Mouse (Mus musculus) stomach, postnatal 0 days (tissue): ENCODE data around the gene Bst2. TPM values are rescaled to one million over a fixed set of nuclear protein-coding genes. Genes with fewer than 3 reads are reported as not detected.

Source experiments
- ATAC-seq: fragments of 200-750 bp; cut with Nextera tagmentation; 2 replicates; pipeline ENCODE4 v1.8.0; 2017; ENCODE audit not compliant: low FRiP score, low TSS enrichment
- DNase-seq: peaks from one replicate; pipeline ENCODE4 v3.0.0-alpha.2; 2016; ENCODE audit warnings: low spot score
- H3K27ac ChIP-seq: fragments of 300-500 bp; sonication (generic); replicated peaks from 2 replicates; pipeline ENCODE4 v1.5.1; 2014; ENCODE audit warnings: mild to moderate bottlenecking, control low read depth
- H3K27me3 ChIP-seq: fragments of 300-500 bp; sonication (generic); 2 replicates; pipeline ENCODE4 v1.6.1; 2014; ENCODE audit warnings: low read length; ENCODE audit not compliant: control insufficient read depth, insufficient read depth
- H3K36me3 ChIP-seq: fragments of 300-500 bp; sonication (generic); 2 replicates; pipeline ENCODE4 v1.6.1; 2014; ENCODE audit warnings: low read length, mixed read lengths; ENCODE audit not compliant: control insufficient read depth, insufficient read depth
- H3K4me1 ChIP-seq: fragments of 300-500 bp; sonication (generic); replicated peaks from 2 replicates; pipeline ENCODE4 v1.6.1; 2014; ENCODE audit warnings: antibody characterized with exemption; ENCODE audit not compliant: control insufficient read depth, insufficient read depth
- H3K4me2 ChIP-seq: fragments of 300-500 bp; sonication (generic); replicated peaks from 2 replicates; pipeline ENCODE4 v1.6.1; 2014; ENCODE audit warnings: low read depth, mild to moderate bottlenecking, control low read depth, moderate library complexity
- H3K4me3 ChIP-seq: fragments of 300-500 bp; sonication (generic); 2 replicates; pipeline ENCODE4 v1.5.1; 2014; ENCODE audit warnings: low read depth, low read length, control low read depth
- H3K9ac ChIP-seq: fragments of 300-500 bp; sonication (generic); 2 replicates; pipeline ENCODE4 v1.6.1; 2014; ENCODE audit warnings: mild to moderate bottlenecking, low read length, control low read depth, mixed read lengths
- H3K9me3 ChIP-seq: fragments of 300-500 bp; sonication (generic); 2 replicates; pipeline ENCODE4 v1.6.1; 2016; ENCODE audit warnings: low read length; ENCODE audit not compliant: control insufficient read depth
- CTCF ChIP-seq: IDR thresholded peaks from 2 replicates; pipeline ENCODE4 v1.5.1; 2016; ENCODE audit warnings: antibody characterized with exemption, low read depth, mild to moderate bottlenecking, moderate library complexity
- EP300 ChIP-seq: optimal IDR thresholded peaks from 2 replicates; pipeline ENCODE3; 2016; ENCODE audit warnings: antibody characterized with exemption
- WGBS: fragments of 180-500 bp; shearing (Covaris S2); extraction: QIAGEN DNeasy Blood & Tissue Kit; methylation state at CpG from one replicate; pipeline ENCODE4 v1.1.7; 2014; 5-methylcytosine and 5-hydroxymethylcytosine counted together
- polyA plus RNA-seq: library from polyadenylated mRNA; unstranded; fragments of >200 nt; fragmentation: Nextera tagmentation; extraction: Ambion mirVana; gene quantifications from 2 replicates; pipeline ENCODE4 v1.2.1, GENCODE M21; 2015

Gene Bst2
- polyA plus RNA-seq, 1 experiment from 2014 or later, result 34.2 TPM

GRCm38 (mm10) chr8:71495039-71495438 is 42.2 kb downstream of the Bst2 start:
- Histone ChIP-seq H3K9me3 (no peaks in the 10 kb centered on the region), H3K9ac (no peak overlapping the region), H3K27me3 (no peaks in the 10 kb centered on the region), H3K27ac (peak overlapping the region; percentile 53), H3K4me2 (peak overlapping the region; percentile 38), H3K4me1 (no peaks in the 10 kb centered on the region; the same call in 1 of the 2 replicates), H3K36me3 (peaks cover 6% of the 10 kb centered on the region; the same call in 1 of the 2 replicates), H3K4me3 (no peak overlapping the region)
- peak; percentile 84 for DNase-seq
- WGBS, result 13% methylated on average over 16 of the region's 16 CpGs
- no peak for TF ChIP-seq EP300
- TF ChIP-seq CTCF, result peak; percentile 81
- peak; percentile 75 for ATAC-seq

GRCm38 (mm10) chr8:71488454-71488853 is 48.8 kb downstream of the Bst2 start:
- Histone ChIP-seq H3K4me1 (peaks cover 9% of the 10 kb centered on the region), H3K4me2 (peak overlapping the region; percentile 98), H3K9me3 (no peaks in the 10 kb centered on the region), H3K9ac (peak overlapping the region; percentile 75), H3K36me3 (peaks cover 6% of the 10 kb centered on the region; the same call in 1 of the 2 replicates), H3K27ac (peak overlapping the region; percentile 86), H3K27me3 (no peaks in the 10 kb centered on the region), H3K4me3 (peak overlapping the region; percentile 71)
- under 1% methylated on average over 22 of the region's 22 CpGs for WGBS
- DNase-seq, result peak; percentile 90
- TF ChIP-seq EP300 (no peak), CTCF (peak; percentile 34; the same call in 1 of the 2 replicates)
- ATAC-seq, result peak; percentile 88

DNA sequence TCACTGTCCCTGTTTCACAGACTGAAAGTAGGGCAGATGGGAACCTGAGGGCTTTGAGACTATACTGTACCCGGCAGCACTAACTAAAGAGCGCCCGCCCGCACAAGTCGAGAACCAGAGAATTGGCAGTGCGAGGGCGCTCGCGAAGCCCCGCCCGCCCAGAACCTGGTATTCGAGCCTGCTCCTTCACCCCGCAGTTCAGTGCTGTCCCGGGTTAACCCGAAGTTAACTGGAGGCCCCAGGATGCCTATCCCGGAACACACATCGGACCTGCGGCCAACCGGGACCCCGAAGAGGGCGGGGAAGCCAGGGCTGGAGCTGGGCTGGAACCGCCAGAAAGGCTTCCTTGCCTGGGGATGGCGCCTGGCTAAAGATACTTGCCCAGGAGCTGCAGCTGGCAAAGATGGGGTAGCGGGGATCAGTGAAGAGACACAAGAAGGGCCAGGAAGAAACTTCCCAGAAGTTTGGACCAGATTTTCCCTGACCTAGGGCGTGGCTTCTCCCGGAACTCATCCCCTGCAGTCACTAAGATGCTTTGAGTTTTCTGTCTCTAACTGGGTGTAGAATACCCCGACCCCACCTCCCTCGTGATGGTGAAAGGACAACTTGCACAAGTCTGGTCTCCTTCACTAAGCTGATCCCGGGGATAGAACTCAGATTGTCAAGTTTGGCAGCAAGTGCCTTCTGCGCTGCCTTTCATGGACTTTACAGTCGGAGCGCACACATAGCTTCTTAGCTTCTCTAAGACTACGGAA is 49.4 kb downstream of the Bst2 start, which contains the start of gene Gtpbp3:
Gene Gtpbp3, plus strand, starts transcription at position 413 of the 755 bp plus-strand sequence.
- ATAC-seq, result peak; percentile 53
- TF ChIP-seq CTCF, result peak; percentile 32
- TF ChIP-seq EP300, result no peak
- under 1% methylated on average over 33 of the region's 33 CpGs for WGBS

GRCm38 (mm10) chr8:71486136-71486529 is 51.1 kb downstream of the Bst2 start:
- Histone ChIP-seq H3K4me3 (peak overlapping the region; percentile 72), H3K4me2 (peak overlapping the region; percentile 92), H3K9me3 (no peaks in the 10 kb centered on the region), H3K27me3 (no peaks in the 10 kb centered on the region), H3K9ac (no peak overlapping the region), H3K4me1 (peaks cover 9% of the 10 kb centered on the region), H3K36me3 (no peaks in the 10 kb centered on the region), H3K27ac (no peak overlapping the region)
- no peak for ATAC-seq
- 4% methylated on average over 7 of the region's 7 CpGs for WGBS
- DNase-seq, result no peak
- TF ChIP-seq EP300 (no peak), CTCF (no peak)

More for the DNA sequence above, 49.4 kb downstream of the Bst2 start, which contains the start of gene Gtpbp3:
- Histone ChIP-seq H3K36me3 (peaks cover 6% of the 10 kb centered on the region; the same call in 1 of the 2 replicates), H3K9ac (peak within 1 kb of the TSS; percentile 75), H3K27me3 (no peaks in the 10 kb centered on the region), H3K27ac (peak within 1 kb of the TSS; percentile 86), H3K4me2 (peak within 1 kb of the TSS; percentile 98), H3K9me3 (no peaks in the 10 kb centered on the region), H3K4me3 (peak within 1 kb of the TSS; percentile 71), H3K4me1 (peaks cover 9% of the 10 kb centered on the region)
- DNase-seq, result peak; percentile 83

- DNase-seq, result peak; percentile 83
- H3K4me1 ChIP-seq, result peaks cover 9% of the 10 kb centered on the region
- H3K36me3 ChIP-seq, result no peaks in the 10 kb centered on the region
- peak within 1 kb of the TSS; percentile 72 for H3K4me3 ChIP-seq
- H3K27ac ChIP-seq, result peak within 1 kb of the TSS; percentile 73; the same call in 1 of the 2 replicates
- peak; percentile 47 for ATAC-seq
- 7% methylated on average over 44 of the region's 58 CpGs for WGBS
- H3K9me3 ChIP-seq, result no peaks in the 10 kb centered on the region
- H3K9ac ChIP-seq, result peak within 1 kb of the TSS; percentile 78
- TF ChIP-seq EP300 (no peak), CTCF (no peak)
- peak within 1 kb of the TSS; percentile 92 for H3K4me2 ChIP-seq
- H3K27me3 ChIP-seq, result no peaks in the 10 kb centered on the region
Measured at GRCm38 (mm10) chr8:71485142-71486135, 51.8 kb downstream of the Bst2 start, which contains the start of gene Ano8. TSS of gene Ano8 (minus strand) at chr8:71485963.
